Mouse (Mus musculus): ENCODE measurements around the gene Nap1l2.
"Not testable (repeated sequence)": the region's sequence is repeated elsewhere in the genome, so short reads cannot be mapped to it uniquely, and the experiment has no call there.

Nap1l2 gene

GRCm38 (mm10) chrX:103186431-103186786 is at the start of gene Nap1l2:
Gene Nap1l2, minus strand, starts transcription at chrX:103186640.
- in situ Hi-C loops (cut with MboI, MseI), result no loop called here

GRCm38 (mm10) chrX:103215251-103215650 is 28.8 kb upstream of the Nap1l2 start:
- in situ Hi-C loops (cut with MboI, MseI), result no loop called here

GRCm38 (mm10) chrX:103186829-103187228 is 389 bp upstream of the Nap1l2 start:
- in situ Hi-C loops (cut with MboI, MseI), result no loop called here

- in situ Hi-C loops (cut with MboI, MseI), result no loop called here
These were observed 534 bp downstream of the Nap1l2 start for GRCm38 (mm10) chrX:103185781-103186430.

- in situ Hi-C loops (cut with MboI, MseI), result no loop called here
These were observed 2.9 kb downstream of the Nap1l2 start for GRCm38 (mm10) chrX:103183536-103183935.

GRCm38 (mm10) chrX:103179771-103180558 is 6.5 kb downstream of the Nap1l2 start:
- in situ Hi-C loops (cut with MboI, MseI), result no loop called here

GRCm38 (mm10) chrX:103164948-103165605 is 21.4 kb downstream of the Nap1l2 start:
- in situ Hi-C loops (cut with MboI, MseI), result not testable (repeated sequence)

- in situ Hi-C loops (cut with MboI, MseI), result no loop called here
These were observed 30.3 kb downstream of the Nap1l2 start for GRCm38 (mm10) chrX:103156134-103156533.

GRCm38 (mm10) chrX:103138549-103138948 is 47.9 kb downstream of the Nap1l2 start:
- in situ Hi-C loops (cut with MboI, MseI), result no loop called here

All from T-helper 2 cell (primary cell).